Mouse (Mus musculus): Measurements from ENCODE around the gene Eva1c. TPM values are rescaled to one million over a fixed set of nuclear protein-coding genes. Genes with fewer than 3 reads are reported as not detected.

The Eva1c gene
- total RNA-seq, 2 experiments from 2014 or later: not detected

Other genes with a start within 250 kb of the Eva1c start
- gene Mis18a, start 99.3 kb upstream of the Eva1c start, total RNA-seq (2015): 117 and 121 TPM in 2 replicates
- gene Mis18a, start 99.3 kb upstream of the Eva1c start, total RNA-seq (2017): 68.6 and 70.6 TPM in 2 replicates
- gene Mrap, start 88.5 kb upstream of the Eva1c start, total RNA-seq (2015): not detected in 2 replicates
- not detected in 2 replicates for gene Mrap, start 88.5 kb upstream of the Eva1c start, total RNA-seq (2017)
- gene Urb1, start 16.3 kb upstream of the Eva1c start, total RNA-seq (2015): 3.6 and 5.9 TPM in 2 replicates
- 3.6 and 5.0 TPM in 2 replicates for gene Urb1, start 16.3 kb upstream of the Eva1c start, total RNA-seq (2017)
- gene Cfap298, start 108.4 kb downstream of the Eva1c start, total RNA-seq (2015): 8.8 and 13.9 TPM in 2 replicates
- gene Cfap298, start 108.4 kb downstream of the Eva1c start, total RNA-seq (2017): 14.9 and 24.4 TPM in 2 replicates
- 95.7 and 105 TPM in 2 replicates for gene Synj1, start 184.6 kb downstream of the Eva1c start, total RNA-seq (2015)
- gene Synj1, start 184.6 kb downstream of the Eva1c start, total RNA-seq (2017): 44.6 and 61.5 TPM in 2 replicates
- gene Paxbp1, start 217.8 kb downstream of the Eva1c start, total RNA-seq (2015): 71.3 and 81.9 TPM in 2 replicates
- 68.3 and 79.2 TPM in 2 replicates for gene Paxbp1, start 217.8 kb downstream of the Eva1c start, total RNA-seq (2017)